Comparison of ENCODE assay signal across 7 mouse cellular contexts in the genomic region with DNA sequence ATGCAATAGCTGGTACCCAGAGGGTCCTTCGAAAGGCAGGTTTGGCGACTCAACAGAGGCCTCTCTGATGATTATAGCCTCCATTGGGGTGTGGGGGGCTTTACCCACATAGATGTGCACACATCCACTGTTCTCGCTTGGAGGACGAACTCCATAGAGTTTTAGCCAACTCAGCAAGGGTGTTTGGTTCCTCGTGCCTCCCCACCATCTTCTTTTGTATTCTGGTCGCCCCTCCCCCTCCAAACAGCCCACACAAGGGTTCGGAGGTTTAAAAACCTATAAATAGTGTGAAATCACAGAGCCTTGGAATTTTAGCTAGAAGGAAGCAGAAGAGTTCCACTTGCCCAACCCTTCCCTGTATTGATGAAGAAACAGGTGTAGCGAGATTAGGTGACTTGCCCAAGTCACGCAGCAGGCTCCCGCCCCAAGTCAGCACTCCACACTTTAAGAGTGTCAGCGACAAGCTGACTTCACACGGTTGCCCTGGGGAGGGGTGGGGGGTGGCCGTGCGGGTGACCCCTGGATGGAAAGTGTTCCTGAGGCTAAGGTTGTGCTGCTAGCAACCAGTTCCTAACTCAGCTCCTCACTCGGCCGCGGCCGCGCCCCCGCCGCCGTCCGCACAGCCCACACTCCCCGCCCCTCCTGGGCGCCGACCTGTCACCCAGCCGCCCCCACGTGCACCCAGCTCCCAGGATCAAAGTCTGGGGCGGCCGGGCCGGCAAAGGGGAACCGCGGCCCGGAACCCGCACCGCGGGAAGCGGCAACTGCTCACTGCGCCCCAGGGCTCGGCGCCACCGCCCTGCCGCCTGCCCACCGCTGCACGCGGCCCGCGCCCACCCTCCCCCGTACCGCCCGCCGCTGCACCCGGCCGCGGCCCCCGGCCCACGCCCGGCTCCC. TPM values are rescaled to one million over a fixed set of nuclear protein-coding genes. Genes with fewer than 3 reads are reported as not detected.
DNase-seq lines count a peak whose midpoint lies in the region; ATAC-seq and TF ChIP-seq lines count a peak whose summit lies in the region.

No protein-coding gene starts in this region.

- H3K4me1 ChIP-seq in bone marrow macrophage, adult 2 months (ENCODE audit: control insufficient read depth, insufficient read depth, low read length) = peaks cover 23% of the 10 kb centered on the region
- H3K4me1 ChIP-seq in forebrain, embryonic 14.5 days (ENCODE audit: control insufficient read depth, insufficient read depth, low read length) = peaks cover 23% of the 10 kb centered on the region
- H3K4me1 ChIP-seq in kidney, embryonic 15.5 days = peaks cover 42% of the 10 kb centered on the region
- peaks cover 30% of the 10 kb centered on the region for H3K4me1 ChIP-seq in stomach, embryonic 14.5 days (ENCODE audit: control insufficient read depth, insufficient read depth, low read length)

- WGBS in forebrain, embryonic 14.5 days = 3% methylated on average over 41 of the region's 58 CpGs
- WGBS in kidney, embryonic 15.5 days = 5% methylated on average over 38 of the region's 58 CpGs
- WGBS in stomach, embryonic 14.5 days = 5% methylated on average over 48 of the region's 58 CpGs

- H3K27me3 ChIP-seq in forebrain, embryonic 14.5 days (replicated peaks; ENCODE audit: control insufficient read depth, insufficient read depth, low read length) = no peaks in the 10 kb centered on the region
- peaks cover 4% of the 10 kb centered on the region; the same call in 1 of the 2 replicates for H3K27me3 ChIP-seq in kidney, embryonic 15.5 days
- H3K27me3 ChIP-seq in stomach, embryonic 14.5 days (ENCODE audit: control insufficient read depth, insufficient read depth, low read length) = no peaks in the 10 kb centered on the region

- H3K4me2 ChIP-seq in forebrain, embryonic 14.5 days (ENCODE audit: low read length) = peak overlapping the region; percentile 80
- H3K4me2 ChIP-seq in kidney, embryonic 15.5 days = peak overlapping the region; percentile 94
- H3K4me2 ChIP-seq in stomach, embryonic 14.5 days (replicated peaks; ENCODE audit: low read depth, low read length) = peak overlapping the region; percentile 76

- no peak overlapping the region for H3K27ac ChIP-seq in bone marrow macrophage, adult 2 months (ENCODE audit: insufficient read depth, low read depth, low read length)
- peak overlapping the region; percentile 50; the same call in 1 of the 2 replicates for H3K27ac ChIP-seq in forebrain, embryonic 14.5 days (ENCODE audit: low read depth, low read length)
- peak overlapping the region; percentile 81 for H3K27ac ChIP-seq in kidney, embryonic 15.5 days
- 0 out of 2 replicates have a peak overlapping the region, but pooled peaks have one; percentile 44 for H3K27ac ChIP-seq in stomach, embryonic 14.5 days (ENCODE audit: low read length)

- H3K9me3 ChIP-seq in forebrain, embryonic 14.5 days (replicated peaks; ENCODE audit: control insufficient read depth, low read length) = no peaks in the 10 kb centered on the region
- no peaks in the 10 kb centered on the region for H3K9me3 ChIP-seq in kidney, embryonic 15.5 days (replicated peaks)
- H3K9me3 ChIP-seq in stomach, embryonic 14.5 days (ENCODE audit: control insufficient read depth, low read depth, low read length) = no peaks in the 10 kb centered on the region

- peak; percentile 45 to 61 for DNase-seq in right cerebral cortex, postnatal 10 days (ENCODE audit: low spot score in 2 of 2)
- DNase-seq in right cerebral cortex, postnatal 25 days = no peak
- no peak for DNase-seq in forebrain, embryonic 14.5 days (ENCODE audit: low spot score)
- DNase-seq in lung, postnatal 25 days (ENCODE audit: low spot score) = peak; percentile 68

- peaks cover 8% of the 10 kb centered on the region; the same call in 1 of the 2 replicates for H3K36me3 ChIP-seq in forebrain, embryonic 14.5 days (ENCODE audit: control insufficient read depth, insufficient read depth, low read length)
- H3K36me3 ChIP-seq in kidney, embryonic 15.5 days = peaks cover 13% of the 10 kb centered on the region
- peaks cover 6% of the 10 kb centered on the region; the same call in 1 of the 2 replicates for H3K36me3 ChIP-seq in stomach, embryonic 14.5 days (ENCODE audit: control insufficient read depth, insufficient read depth, low read length)

- H3K9ac ChIP-seq in forebrain, embryonic 14.5 days (ENCODE audit: low read length) = peak overlapping the region; percentile 73
- H3K9ac ChIP-seq in kidney, embryonic 15.5 days = peak overlapping the region; percentile 69
- H3K9ac ChIP-seq in stomach, embryonic 14.5 days (replicated peaks; ENCODE audit: low read depth, low read length) = peak overlapping the region; percentile 63; the same call in 1 of the 2 replicates

- peak; percentile 62 for ATAC-seq in forebrain, embryonic 14.5 days
- peak; percentile 84 for ATAC-seq in kidney, embryonic 15.5 days (replicated peaks; ENCODE audit: low FRiP score)
- ATAC-seq in stomach, embryonic 14.5 days (ENCODE audit: insufficient number of reproducible peaks, insufficient read depth, low FRiP score, low read depth) = peak; percentile 76

- no peak for TF ChIP-seq POLR2A in bone marrow macrophage, adult 2 months (IDR thresholded peaks at IDR 0.05; ENCODE audit: borderline replicate concordance, low read depth, low read length)

- no peak for TF ChIP-seq CTCF in bone marrow macrophage, adult 2 months (IDR thresholded peaks at IDR 0.05; ENCODE audit: low read depth, low read length)

- peak overlapping the region; percentile 52 for H3K4me3 ChIP-seq in bone marrow macrophage, adult 2 months (ENCODE audit: insufficient read depth, low read length)
- H3K4me3 ChIP-seq in forebrain, embryonic 14.5 days (ENCODE audit: low read depth, low read length) = peak overlapping the region; percentile 86
- H3K4me3 ChIP-seq in kidney, embryonic 15.5 days (replicated peaks) = peak overlapping the region; percentile 78
- H3K4me3 ChIP-seq in stomach, embryonic 14.5 days (ENCODE audit: low read depth, low read length) = peak overlapping the region; percentile 69

RNA-seq across cellular contexts. Expression of a gene that starts 0.7 kb away (rescaled TPM):
- 10.1 and 12.3 TPM in 2 replicates for polyA plus RNA-seq in bone marrow macrophage, adult 2 months (2012; ENCODE audit: insufficient read depth, insufficient read length, missing spikeins)
- 1.3 and 2.0 TPM in 2 replicates for polyA plus RNA-seq in forebrain, embryonic 14.5 days (2014; fragmentation: Nextera tagmentation; extraction: Ambion mirVana)
- polyA plus RNA-seq in kidney, embryonic 15.5 days (2015; fragmentation: Nextera tagmentation; extraction: Ambion mirVana) = 2.6 and 3.5 TPM in 2 replicates
- polyA plus RNA-seq in stomach, embryonic 14.5 days (2014; fragmentation: Nextera tagmentation; extraction: Ambion mirVana) = 1.5 and 1.7 TPM in 2 replicates

Comparison
In these comparisons a context has a peak if more than half of its experiments do, and no peak if none do; other contexts are left out.
1. DNase-seq: peak in right cerebral cortex, postnatal 10 days (2 of 2) and lung, postnatal 25 days (single experiment); none in right cerebral cortex, postnatal 25 days (single experiment) and forebrain, embryonic 14.5 days (single experiment).
2. Peak in every context shown above with its lines, with median percentiles within 50 percentile points of each other: H3K4me3 ChIP-seq, ATAC-seq, H3K4me2 ChIP-seq and H3K9ac ChIP-seq.